Mouse (Mus musculus): ENCODE data around the gene Senp1. TPM values are rescaled to one million over a fixed set of nuclear protein-coding genes. Genes with fewer than 3 reads are reported as not detected.

The Senp1 gene
- polyA plus RNA-seq, 1 experiment = 10.4 TPM

- H3K79me2 ChIP-seq (ENCODE audit: control insufficient read depth, insufficient read depth) = no peaks in the 10 kb centered on the region
- no peak overlapping the region for H3ac ChIP-seq (ENCODE audit: control insufficient read depth, insufficient read length)
- TF ChIP-seq MYOG (IDR thresholded peaks at IDR 0.05; ENCODE audit: control insufficient read depth in 1 of 3, insufficient read depth in 1 of 3, insufficient read length in 2 of 3, low read depth in 2 of 3) = no peak
- no peak for TF ChIP-seq TCF3 (IDR thresholded peaks at IDR 0.05; ENCODE audit: insufficient read length, low read depth)
- no peak for TF ChIP-seq E2F4 (IDR thresholded peaks at IDR 0.05; ENCODE audit: insufficient read depth)
- no peak for TF ChIP-seq MYOD1 (IDR thresholded peaks at IDR 0.05; ENCODE audit: control insufficient read depth in 1 of 3, insufficient read length in 2 of 3, low read depth in 2 of 3)
- no peak for TF ChIP-seq USF1 (IDR thresholded peaks at IDR 0.05; ENCODE audit: low read depth)
- TF ChIP-seq TCF12 (IDR thresholded peaks at IDR 0.05; ENCODE audit: insufficient read depth, poor library complexity, severe bottlenecking) = no peak
- no peak for TF ChIP-seq CEBPB (IDR thresholded peaks at IDR 0.05; ENCODE audit: insufficient read depth, poor library complexity, severe bottlenecking)
- no peak for TF ChIP-seq POLR2A (IDR thresholded peaks at IDR 0.05; ENCODE audit: insufficient read length, low read depth)
- no peak for TF ChIP-seq SRF (IDR thresholded peaks at IDR 0.05; ENCODE audit: control insufficient read depth, insufficient read length, low read depth)
- TF ChIP-seq POLR2AphosphoS2 (IDR thresholded peaks at IDR 0.05; ENCODE audit: insufficient read length, low read depth) = no peak
- no peak for TF ChIP-seq MAX (IDR thresholded peaks at IDR 0.05; ENCODE audit: low read depth)
- TF ChIP-seq REST (IDR thresholded peaks at IDR 0.05; ENCODE audit: insufficient read depth, insufficient read length) = no peak
- H3K27me3 ChIP-seq (ENCODE audit: control insufficient read depth, insufficient read depth, insufficient read length) = no peaks in the 10 kb centered on the region
- peaks cover 65% of the 10 kb centered on the region for H3K36me3 ChIP-seq (ENCODE audit: control insufficient read depth, insufficient read depth)
- no peak overlapping the region for H3K4me3 ChIP-seq
- H3K4me2 ChIP-seq (ENCODE audit: low read depth) = no peak overlapping the region
Measured at GRCm38 (mm10) chr15:98042508-98042907, 51.0 kb downstream of the Senp1 start.

GRCm38 (mm10) chr15:98039682-98040081 is 53.9 kb downstream of the Senp1 start:
- H3K4me2 ChIP-seq (ENCODE audit: low read depth) = no peak overlapping the region
- no peaks in the 10 kb centered on the region for H3K79me2 ChIP-seq (ENCODE audit: control insufficient read depth, insufficient read depth)
- peaks cover 42% of the 10 kb centered on the region for H3K36me3 ChIP-seq (ENCODE audit: control insufficient read depth, insufficient read depth)
- H3K4me3 ChIP-seq = no peak overlapping the region
- H3ac ChIP-seq (ENCODE audit: control insufficient read depth, insufficient read length) = no peak overlapping the region
- H3K27me3 ChIP-seq (ENCODE audit: control insufficient read depth, insufficient read depth, insufficient read length) = no peaks in the 10 kb centered on the region
- no peak for TF ChIP-seq MYOG (IDR thresholded peaks at IDR 0.05; ENCODE audit: control insufficient read depth in 1 of 3, insufficient read depth in 1 of 3, insufficient read length in 2 of 3, low read depth in 2 of 3)
- no peak for TF ChIP-seq TCF12 (IDR thresholded peaks at IDR 0.05; ENCODE audit: insufficient read depth, poor library complexity, severe bottlenecking)
- no peak for TF ChIP-seq SRF (IDR thresholded peaks at IDR 0.05; ENCODE audit: control insufficient read depth, insufficient read length, low read depth)
- no peak for TF ChIP-seq MYOD1 (IDR thresholded peaks at IDR 0.05; ENCODE audit: control insufficient read depth in 1 of 3, insufficient read length in 2 of 3, low read depth in 2 of 3)
- TF ChIP-seq POLR2A (IDR thresholded peaks at IDR 0.05; ENCODE audit: insufficient read length, low read depth) = no peak
- TF ChIP-seq CEBPB (IDR thresholded peaks at IDR 0.05; ENCODE audit: insufficient read depth, poor library complexity, severe bottlenecking) = no peak
- TF ChIP-seq POLR2AphosphoS2 (IDR thresholded peaks at IDR 0.05; ENCODE audit: insufficient read length, low read depth) = no peak
- no peak for TF ChIP-seq MAX (IDR thresholded peaks at IDR 0.05; ENCODE audit: low read depth)
- TF ChIP-seq USF1 (IDR thresholded peaks at IDR 0.05; ENCODE audit: low read depth) = no peak
- no peak for TF ChIP-seq TCF3 (IDR thresholded peaks at IDR 0.05; ENCODE audit: insufficient read length, low read depth)
- TF ChIP-seq REST (IDR thresholded peaks at IDR 0.05; ENCODE audit: insufficient read depth, insufficient read length) = no peak

DNA sequence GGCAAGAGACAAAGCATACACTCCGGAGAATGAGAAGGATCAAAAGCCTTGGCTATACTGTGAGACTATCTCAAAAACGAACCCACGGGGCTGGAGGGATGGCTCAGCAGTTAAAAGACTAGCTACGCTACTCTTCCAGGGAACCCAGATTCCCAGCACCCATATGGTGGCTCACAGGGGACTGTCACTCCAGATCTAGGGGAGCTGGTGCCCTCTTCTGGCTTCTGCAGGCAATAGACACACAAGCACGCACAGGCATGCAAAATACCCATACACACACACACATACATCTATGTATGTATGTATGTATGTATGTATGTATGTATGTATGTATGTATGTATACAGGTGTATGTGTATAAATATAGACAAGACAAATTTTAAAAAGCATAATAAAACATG is 57.0 kb downstream of the Senp1 start:
- Histone ChIP-seq H3K79me2 (ENCODE audit: control insufficient read depth, insufficient read depth) (no peaks in the 10 kb centered on the region), H3K27me3 (ENCODE audit: control insufficient read depth, insufficient read depth, insufficient read length) (no peaks in the 10 kb centered on the region), H3ac (ENCODE audit: control insufficient read depth, insufficient read length) (no peak overlapping the region), H3K4me2 (ENCODE audit: low read depth) (no peak overlapping the region), H3K36me3 (ENCODE audit: control insufficient read depth, insufficient read depth) (peaks cover 16% of the 10 kb centered on the region), H3K4me3 (no peak overlapping the region)
- TF ChIP-seq POLR2AphosphoS2 (IDR thresholded peaks at IDR 0.05; ENCODE audit: insufficient read length, low read depth) (no peak), USF1 (IDR thresholded peaks at IDR 0.05; ENCODE audit: low read depth) (no peak), CEBPB (IDR thresholded peaks at IDR 0.05; ENCODE audit: insufficient read depth, poor library complexity, severe bottlenecking) (no peak), TCF12 (IDR thresholded peaks at IDR 0.05; ENCODE audit: insufficient read depth, poor library complexity, severe bottlenecking) (no peak), SRF (IDR thresholded peaks at IDR 0.05; ENCODE audit: control insufficient read depth, insufficient read length, low read depth) (no peak), TCF3 (IDR thresholded peaks at IDR 0.05; ENCODE audit: insufficient read length, low read depth) (no peak)

- TF ChIP-seq MYOD1 (IDR thresholded peaks at IDR 0.05; ENCODE audit: control insufficient read depth in 1 of 3, insufficient read length in 2 of 3, low read depth in 2 of 3) (no peak), REST (IDR thresholded peaks at IDR 0.05; ENCODE audit: insufficient read depth, insufficient read length) (no peak), CEBPB (IDR thresholded peaks at IDR 0.05; ENCODE audit: insufficient read depth, poor library complexity, severe bottlenecking) (no peak), MAX (IDR thresholded peaks at IDR 0.05; ENCODE audit: low read depth) (no peak), TCF12 (IDR thresholded peaks at IDR 0.05; ENCODE audit: insufficient read depth, poor library complexity, severe bottlenecking) (no peak), TCF3 (IDR thresholded peaks at IDR 0.05; ENCODE audit: insufficient read length, low read depth) (no peak), POLR2AphosphoS2 (IDR thresholded peaks at IDR 0.05; ENCODE audit: insufficient read length, low read depth) (no peak), SRF (IDR thresholded peaks at IDR 0.05; ENCODE audit: control insufficient read depth, insufficient read length, low read depth) (no peak), USF1 (IDR thresholded peaks at IDR 0.05; ENCODE audit: low read depth) (no peak), MYOG (IDR thresholded peaks at IDR 0.05; ENCODE audit: control insufficient read depth in 1 of 3, insufficient read depth in 1 of 3, insufficient read length in 2 of 3, low read depth in 2 of 3) (no peak), POLR2A (IDR thresholded peaks at IDR 0.05; ENCODE audit: insufficient read length, low read depth) (no peak), E2F4 (IDR thresholded peaks at IDR 0.05; ENCODE audit: insufficient read depth) (no peak)
Measured at GRCm38 (mm10) chr15:98035076-98035755, 58.3 kb downstream of the Senp1 start.

More at GRCm38 (mm10) chr15:98035076-98035755, 58.3 kb downstream of the Senp1 start:
- Histone ChIP-seq H3ac (ENCODE audit: control insufficient read depth, insufficient read length) (no peak overlapping the region), H3K36me3 (ENCODE audit: control insufficient read depth, insufficient read depth) (peaks cover 8% of the 10 kb centered on the region), H3K27me3 (ENCODE audit: control insufficient read depth, insufficient read depth, insufficient read length) (no peaks in the 10 kb centered on the region), H3K4me2 (ENCODE audit: low read depth) (no peak overlapping the region), H3K4me3 (no peak overlapping the region), H3K79me2 (ENCODE audit: control insufficient read depth, insufficient read depth) (no peaks in the 10 kb centered on the region)

All from myocyte (in vitro differentiated cells).